Mouse (Mus musculus) lung, postnatal 0 days (tissue): ENCODE data around the gene Gm11992. TPM values are rescaled to one million over a fixed set of nuclear protein-coding genes. Genes with fewer than 3 reads are reported as not detected.
A peak's percentile ranks its signal among the peaks of the same experiment; 100 is the strongest.

Source experiments
- ATAC-seq: fragments of 200-750 bp; cut with Nextera tagmentation; 2 replicates; pipeline ENCODE4 v1.8.0; 2017; ENCODE audit warnings: moderate library complexity
- DNase-seq: peaks from one replicate; pipeline ENCODE4 v3.0.0-alpha.2; 2016; ENCODE audit warnings: low spot score
- H3K27ac ChIP-seq: fragments of 300-500 bp; sonication (generic); 2 replicates; pipeline ENCODE4 v1.5.1; 2014; ENCODE audit warnings: antibody characterized with exemption, mild to moderate bottlenecking, low read length, mixed read lengths
- H3K27me3 ChIP-seq: fragments of 300-500 bp; sonication (generic); replicated peaks from 2 replicates; pipeline ENCODE4 v1.6.1; 2014; ENCODE audit warnings: low read length, mixed read lengths; ENCODE audit not compliant: insufficient read depth
- H3K36me3 ChIP-seq: fragments of 300-500 bp; sonication (generic); 2 replicates; pipeline ENCODE4 v1.6.1; 2014; ENCODE audit warnings: low read length, mixed read lengths; ENCODE audit not compliant: insufficient read depth
- H3K4me1 ChIP-seq: fragments of 300-500 bp; sonication (generic); 2 replicates; pipeline ENCODE4 v1.6.1; 2014; ENCODE audit warnings: antibody characterized with exemption, low read depth, low read length, mixed read lengths; ENCODE audit not compliant: insufficient read depth
- H3K4me2 ChIP-seq: fragments of 300-500 bp; sonication (generic); replicated peaks from 2 replicates; pipeline ENCODE4 v1.6.1; 2014; ENCODE audit warnings: low read depth, mild to moderate bottlenecking, low read length, moderate library complexity, mixed read lengths
- H3K4me3 ChIP-seq: fragments of 300-500 bp; sonication (generic); 2 replicates; pipeline ENCODE4 v1.5.1; 2014; ENCODE audit warnings: low read depth, low read length
- H3K9ac ChIP-seq: fragments of 300-500 bp; sonication (generic); replicated peaks from 2 replicates; pipeline ENCODE4 v1.6.1; 2014; ENCODE audit warnings: low read depth, mild to moderate bottlenecking
- H3K9me3 ChIP-seq: fragments of 300-500 bp; sonication (generic); 2 replicates; pipeline ENCODE4 v1.6.1; 2016; ENCODE audit warnings: low read length, mixed read lengths
- CTCF ChIP-seq: IDR thresholded peaks from 2 replicates; pipeline ENCODE4 v1.5.1; 2016; ENCODE audit warnings: antibody characterized with exemption, mild to moderate bottlenecking
- EP300 ChIP-seq: IDR thresholded peaks from 2 replicates; pipeline ENCODE4 v1.6.1; 2016; ENCODE audit warnings: antibody characterized with exemption, mild to moderate bottlenecking, control low read depth
- WGBS: fragments of 180-500 bp; shearing (Covaris S2); extraction: QIAGEN DNeasy Blood & Tissue Kit; methylation state at CpG from one replicate; pipeline ENCODE4 v1.1.7; 2014; 5-methylcytosine and 5-hydroxymethylcytosine counted together
- polyA plus RNA-seq: library from polyadenylated mRNA; unstranded; fragments of >200 nt; fragmentation: Nextera tagmentation; extraction: Ambion mirVana; gene quantifications from 2 replicates; pipeline ENCODE4 v1.2.1, GENCODE M21; 2015

Gm11992 gene
- polyA plus RNA-seq, 1 experiment from 2014 or later, result 2.9 TPM

DNA sequence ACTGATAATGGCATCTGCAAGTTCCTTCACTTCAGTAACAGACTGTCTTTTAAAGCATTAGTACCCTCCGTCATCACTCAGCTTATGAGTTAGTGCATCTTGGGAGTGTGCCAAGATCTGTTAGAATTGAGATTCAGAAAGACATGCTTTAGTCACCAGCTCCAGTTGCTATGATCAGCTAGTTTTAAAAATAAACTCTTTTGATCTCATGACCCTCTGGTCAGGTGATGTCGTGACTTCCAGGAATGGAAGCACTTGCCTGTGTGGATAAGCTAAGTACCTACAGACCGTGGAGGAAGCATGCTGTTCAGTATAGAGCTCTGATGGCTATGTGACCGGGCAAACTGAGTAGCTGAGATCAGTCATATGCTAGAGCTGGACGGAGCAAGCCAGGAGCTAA lies 1.4 kb upstream of the Gm11992 start:
- Histone ChIP-seq H3K4me3 (no peak overlapping the region), H3K9me3 (no peaks in the 10 kb centered on the region), H3K27ac (no peak overlapping the region), H3K9ac (no peak overlapping the region), H3K4me2 (no peak overlapping the region), H3K27me3 (no peaks in the 10 kb centered on the region), H3K4me1 (no peaks in the 10 kb centered on the region), H3K36me3 (no peaks in the 10 kb centered on the region)
- ATAC-seq (no peak), DNase-seq (no peak)
- 52% methylated on average over 5 of the region's 5 CpGs for WGBS
- TF ChIP-seq EP300 (no peak), CTCF (no peak)

DNA sequence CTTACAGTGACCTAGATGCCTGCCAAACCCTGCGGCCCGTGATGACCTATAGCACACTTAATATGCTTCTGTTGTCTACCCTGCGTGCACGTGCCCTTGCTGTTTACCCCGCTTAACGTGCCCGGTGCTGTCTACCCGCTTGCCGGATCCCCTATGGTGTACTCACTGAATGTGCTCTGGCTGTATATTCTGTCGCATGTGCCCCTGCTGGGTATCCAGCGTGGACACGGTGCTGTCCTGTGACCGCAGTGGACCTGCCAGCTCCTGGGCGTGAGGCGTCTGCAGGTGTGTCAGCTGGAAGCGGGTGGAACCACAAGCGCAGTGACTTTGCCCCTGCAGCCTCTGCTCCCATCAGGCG lies 288 bp downstream of the Gm11992 start, which contains the start of gene Sun3:
Sun3 (minus strand) TSS at position 289 of the 358 bp plus-strand sequence.
- DNase-seq, result no peak
- no peaks in the 10 kb centered on the region for H3K36me3 ChIP-seq
- under 1% methylated on average over 18 of the region's 18 CpGs for WGBS

DNA sequence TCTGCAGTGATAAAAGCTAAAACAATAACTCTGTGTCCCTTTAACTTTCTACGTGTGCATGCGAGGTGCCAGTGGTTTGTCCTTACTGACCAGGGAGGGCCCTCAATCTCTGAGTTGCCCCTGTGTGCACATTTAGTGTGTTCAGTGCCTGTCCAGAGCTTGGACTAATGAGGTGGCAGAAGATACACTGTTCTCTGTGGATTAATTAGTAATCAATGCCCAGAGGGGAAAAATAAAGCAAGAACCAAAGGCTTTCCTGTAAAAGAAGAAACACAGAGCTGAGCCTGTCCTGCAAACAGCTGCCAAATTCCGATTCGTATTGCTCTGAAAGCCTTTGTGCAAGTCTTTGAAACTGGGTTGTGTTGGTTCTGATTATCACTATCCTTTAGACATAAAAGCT lies 1.8 kb downstream of the Gm11992 start:
- TF ChIP-seq EP300 (no peak), CTCF (no peak)
- ATAC-seq, result no peak
- H3K27me3 ChIP-seq, result no peaks in the 10 kb centered on the region

More for the DNA sequence above, 288 bp downstream of the Gm11992 start, which contains the start of gene Sun3:
- no peak for TF ChIP-seq CTCF
- no peak for TF ChIP-seq EP300
- Histone ChIP-seq H3K4me3 (peak within 1 kb of the TSS; percentile 34), H3K9me3 (no peaks in the 10 kb centered on the region), H3K4me2 (peak within 1 kb of the TSS; percentile 68), H3K4me1 (no peaks in the 10 kb centered on the region), H3K27ac (no peak within 1 kb of the TSS), H3K9ac (no peak within 1 kb of the TSS), H3K27me3 (no peaks in the 10 kb centered on the region)
- peak; percentile 44 for ATAC-seq

GRCm38 (mm10) chr11:9051895-9052294 lies 3.5 kb downstream of the Gm11992 start:
- Histone ChIP-seq H3K4me2 (no peak overlapping the region), H3K9ac (no peak overlapping the region), H3K9me3 (no peaks in the 10 kb centered on the region), H3K27ac (no peak overlapping the region), H3K4me3 (no peak overlapping the region), H3K27me3 (no peaks in the 10 kb centered on the region), H3K4me1 (no peaks in the 10 kb centered on the region), H3K36me3 (no peaks in the 10 kb centered on the region)
- 51% methylated on average over 2 of the region's 2 CpGs for WGBS
- ATAC-seq (no peak), DNase-seq (no peak)
- no peak for TF ChIP-seq CTCF
- no peak for TF ChIP-seq EP300

More for the DNA sequence above, 1.8 kb downstream of the Gm11992 start:
- Histone ChIP-seq H3K4me1 (no peaks in the 10 kb centered on the region), H3K4me2 (no peak overlapping the region), H3K4me3 (no peak overlapping the region), H3K9me3 (no peaks in the 10 kb centered on the region), H3K9ac (no peak overlapping the region), H3K36me3 (no peaks in the 10 kb centered on the region), H3K27ac (no peak overlapping the region)
- WGBS, result 85% methylated on average over 4 of the region's 4 CpGs
- no peak for DNase-seq

DNA sequence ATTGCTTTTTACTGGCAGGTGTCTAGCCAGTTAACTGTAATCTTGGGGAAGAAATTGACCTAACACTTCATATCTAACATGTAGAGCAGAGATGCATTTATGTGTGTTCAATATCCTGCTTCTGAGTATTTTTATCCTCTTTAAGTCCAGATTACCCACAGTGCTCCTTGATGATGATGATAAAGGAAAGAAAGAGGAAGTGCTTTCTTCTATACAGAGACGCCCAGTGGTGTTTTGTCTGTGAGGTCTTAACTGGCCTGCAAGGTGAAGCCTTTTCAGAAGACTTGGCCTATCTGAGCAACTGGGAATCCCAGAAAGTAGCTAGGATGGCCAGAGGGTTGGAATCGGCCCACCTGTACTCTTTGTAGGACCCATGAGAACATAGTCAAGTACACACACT lies 8.5 kb downstream of the Gm11992 start:
- H3K27ac ChIP-seq, result no peak overlapping the region
- no peaks in the 10 kb centered on the region for H3K4me1 ChIP-seq
- no peak overlapping the region for H3K9ac ChIP-seq
- H3K4me2 ChIP-seq, result no peak overlapping the region
- no peak for ATAC-seq
- WGBS, result 70% methylated on average over 2 of the region's 2 CpGs
- H3K36me3 ChIP-seq, result no peaks in the 10 kb centered on the region
- H3K4me3 ChIP-seq, result no peak overlapping the region
- H3K27me3 ChIP-seq, result no peaks in the 10 kb centered on the region
- H3K9me3 ChIP-seq, result no peaks in the 10 kb centered on the region
- no peak for DNase-seq
- TF ChIP-seq EP300 (no peak), CTCF (no peak)

DNA sequence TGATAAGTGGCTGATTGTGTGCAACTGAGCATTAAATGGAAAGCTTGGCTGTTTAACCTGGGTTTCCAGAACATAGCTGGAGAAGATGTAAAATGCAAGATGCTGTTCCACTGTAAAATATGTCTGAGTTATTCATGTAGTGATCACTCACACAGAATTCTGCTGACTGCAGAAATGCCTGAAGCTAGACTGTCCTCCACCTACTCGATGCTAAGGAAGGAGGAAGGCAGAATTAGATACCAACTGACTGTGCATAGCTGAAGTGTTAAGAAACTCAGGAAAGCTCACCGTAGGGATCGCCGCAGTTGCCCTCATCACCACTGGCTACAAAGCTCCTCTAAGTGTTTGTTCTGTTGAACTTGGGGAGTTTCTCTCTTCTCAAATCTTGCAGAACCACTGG lies 9.3 kb downstream of the Gm11992 start:
- Histone ChIP-seq H3K27me3 (no peaks in the 10 kb centered on the region), H3K4me3 (no peak overlapping the region), H3K4me2 (no peak overlapping the region), H3K36me3 (no peaks in the 10 kb centered on the region), H3K27ac (no peak overlapping the region), H3K4me1 (no peaks in the 10 kb centered on the region), H3K9me3 (no peaks in the 10 kb centered on the region), H3K9ac (no peak overlapping the region)
- 62% methylated on average over 4 of the region's 4 CpGs for WGBS
- ATAC-seq (no peak), DNase-seq (no peak)
- no peak for TF ChIP-seq CTCF
- no peak for TF ChIP-seq EP300

- H3K27ac ChIP-seq, result no peak overlapping the region
- H3K9ac ChIP-seq, result no peak overlapping the region
- no peak for DNase-seq
- H3K4me2 ChIP-seq, result no peak overlapping the region
- no peaks in the 10 kb centered on the region for H3K36me3 ChIP-seq
- no peaks in the 10 kb centered on the region for H3K4me1 ChIP-seq
- 75% methylated on average over 1 of the region's 1 CpGs for WGBS
- H3K9me3 ChIP-seq, result no peaks in the 10 kb centered on the region
- no peak for ATAC-seq
- no peak for TF ChIP-seq CTCF
- no peaks in the 10 kb centered on the region for H3K27me3 ChIP-seq
- no peak overlapping the region for H3K4me3 ChIP-seq
Measured at GRCm38 (mm10) chr11:9060029-9060428, 11.6 kb downstream of the Gm11992 start.
